Mouse (Mus musculus) thymus, postnatal 25 days (tissue): ENCODE results near the gene Vdr.

ENCODE experiments used
- DNase-seq: peaks from one replicate; pipeline ENCODE4 v3.0.0; 2022

Gene Vdr

DNA sequence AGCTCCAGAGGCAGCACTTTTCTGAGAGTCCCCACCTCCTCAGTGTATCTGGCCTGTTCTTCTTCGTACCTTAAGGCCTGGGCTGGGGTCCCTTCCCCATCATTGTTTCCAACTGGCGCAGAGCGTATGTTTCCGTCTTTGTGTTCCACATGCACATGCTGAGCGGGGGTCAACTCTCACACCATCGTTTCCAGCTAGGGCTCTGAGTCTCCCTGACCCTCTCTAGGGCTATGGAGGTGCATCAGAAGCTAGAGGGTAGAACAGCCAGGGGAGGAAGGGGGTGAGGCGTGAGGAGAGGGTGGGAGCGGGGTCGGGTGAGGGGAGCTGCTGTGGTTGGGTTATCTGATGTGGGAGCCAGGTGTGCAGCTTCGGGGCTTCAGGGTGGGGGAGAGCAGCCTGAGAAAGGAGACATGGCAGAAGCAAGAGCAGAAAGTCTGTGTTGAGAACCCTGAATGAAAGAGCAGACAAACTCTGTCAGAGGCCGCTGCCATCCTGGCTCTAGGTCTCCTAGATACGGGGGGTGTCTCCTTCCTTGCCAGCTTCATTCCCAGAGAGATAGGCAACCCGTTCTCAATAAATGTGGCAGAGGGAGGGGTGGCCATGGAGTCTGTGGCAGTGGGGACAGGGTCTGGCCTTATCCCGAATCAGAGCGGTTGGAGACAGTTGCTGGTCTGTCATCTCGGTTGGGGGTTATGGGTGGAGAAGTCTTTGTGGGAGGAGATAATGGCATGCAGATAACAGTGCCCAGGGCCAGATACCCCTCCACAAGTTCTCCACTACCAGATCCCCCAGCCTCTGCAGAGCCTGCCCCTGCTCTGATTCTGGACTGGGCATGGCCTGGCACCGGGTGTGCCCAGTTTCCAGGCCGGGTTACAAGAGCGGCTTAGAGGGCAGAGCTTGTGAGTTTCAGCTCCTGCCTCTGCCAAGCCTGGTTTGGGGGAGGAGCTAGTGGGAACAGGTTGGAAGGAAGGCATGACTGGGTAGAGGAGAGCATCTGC lies 66.1 kb downstream of the Vdr start, which contains the start of gene Hdac7:
Gene Hdac7, minus strand, starts transcription at position 466 of the 998 bp plus-strand sequence.
- DNase-seq: peak; percentile 91

DNA sequence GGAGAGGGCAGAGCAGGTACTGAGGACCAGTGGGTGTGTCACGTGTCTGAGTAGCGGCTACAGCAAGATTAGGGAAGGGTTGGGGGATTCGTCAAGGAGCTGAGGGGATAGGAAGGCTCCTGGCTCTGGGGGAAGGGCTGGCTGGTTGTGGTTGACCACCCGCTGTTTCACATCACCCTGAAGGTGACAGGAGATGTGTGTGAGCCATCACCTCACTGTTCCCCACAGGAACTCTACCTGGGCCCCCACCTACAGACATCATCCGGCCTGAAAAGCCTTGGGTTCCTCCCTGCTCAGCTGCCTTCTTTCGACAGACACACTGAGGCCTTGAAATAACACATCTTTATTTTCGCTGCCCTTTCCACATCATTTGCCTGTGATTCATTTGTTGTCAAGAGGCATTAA lies 67.2 kb downstream of the Vdr start:
- peak; percentile 78 for DNase-seq

- peak; percentile 78 for DNase-seq
Measured at GRCm38 (mm10) chr15:97842058-97842457, 68.4 kb downstream of the Vdr start.

GRCm38 (mm10) chr15:97841383-97841782 lies 69.0 kb downstream of the Vdr start:
- peak; percentile 25 for DNase-seq

DNA sequence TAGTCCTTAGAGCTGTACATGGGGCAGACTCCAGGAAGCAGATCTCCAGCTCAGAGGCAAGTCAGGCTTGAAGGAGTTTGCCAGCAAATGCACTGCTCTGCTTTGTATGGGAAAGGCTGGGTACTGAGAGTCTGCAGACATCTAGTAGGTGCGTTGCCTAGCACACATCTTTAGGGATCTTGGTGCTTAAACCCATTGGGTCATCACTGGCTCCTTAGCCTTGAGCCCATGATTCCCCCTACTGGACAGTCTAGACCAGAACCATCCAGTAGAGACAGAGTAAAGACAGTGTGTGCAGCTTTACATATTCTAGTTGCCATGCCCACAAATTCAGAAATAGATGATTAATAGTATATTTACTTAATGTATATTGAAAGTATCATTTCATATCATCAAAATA lies 69.6 kb downstream of the Vdr start:
- DNase-seq: peak; percentile 5

- peak; percentile 42 for DNase-seq
Measured at GRCm38 (mm10) chr15:97839991-97840455, 70.4 kb downstream of the Vdr start.

DNA sequence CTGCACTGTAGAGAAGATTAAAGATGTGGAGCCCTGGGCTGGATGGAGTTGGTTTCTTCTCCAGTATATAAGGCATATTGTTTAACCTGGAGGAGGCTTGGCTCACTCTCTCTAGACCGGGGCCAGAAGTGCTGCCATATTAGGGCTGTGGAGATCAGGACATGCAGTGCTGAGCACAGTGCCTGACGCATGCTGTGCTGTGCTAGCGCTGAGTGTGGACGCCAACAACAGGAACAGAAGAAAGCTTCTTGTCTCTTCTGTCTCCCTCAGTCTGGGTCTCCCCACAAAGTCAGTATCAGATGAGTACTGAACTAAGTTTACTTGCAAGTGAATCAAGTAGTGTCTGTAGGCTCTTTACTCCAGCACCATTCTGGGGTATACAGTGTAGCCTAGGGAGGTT lies 71.0 kb downstream of the Vdr start:
- DNase-seq: no peak

GRCm38 (mm10) chr15:97839012-97839411 lies 71.4 kb downstream of the Vdr start:
- DNase-seq: peak; percentile 38

DNA sequence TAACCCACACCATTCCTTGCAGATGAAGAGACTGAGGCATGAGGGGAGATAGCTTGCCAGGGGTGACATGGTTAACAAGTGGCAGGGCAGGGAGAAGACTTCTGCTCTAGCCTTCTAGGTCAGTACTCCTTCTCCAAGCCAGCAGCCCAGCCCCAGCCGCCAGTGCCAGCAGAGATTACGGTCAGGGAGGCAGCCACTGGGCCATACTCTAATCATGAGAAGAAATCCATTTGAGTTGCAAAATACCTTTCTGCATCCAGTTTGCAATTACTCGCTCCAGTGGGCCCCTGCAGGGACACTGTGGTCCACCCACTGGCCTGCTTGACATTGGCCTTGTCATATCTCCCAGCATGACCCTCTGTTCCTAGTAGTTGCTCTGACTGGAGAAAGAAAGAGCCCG lies 72.0 kb downstream of the Vdr start:
- DNase-seq: peak; percentile 19

GRCm38 (mm10) chr15:97837491-97838061 lies 72.9 kb downstream of the Vdr start:
- DNase-seq: peak; percentile 71

DNA sequence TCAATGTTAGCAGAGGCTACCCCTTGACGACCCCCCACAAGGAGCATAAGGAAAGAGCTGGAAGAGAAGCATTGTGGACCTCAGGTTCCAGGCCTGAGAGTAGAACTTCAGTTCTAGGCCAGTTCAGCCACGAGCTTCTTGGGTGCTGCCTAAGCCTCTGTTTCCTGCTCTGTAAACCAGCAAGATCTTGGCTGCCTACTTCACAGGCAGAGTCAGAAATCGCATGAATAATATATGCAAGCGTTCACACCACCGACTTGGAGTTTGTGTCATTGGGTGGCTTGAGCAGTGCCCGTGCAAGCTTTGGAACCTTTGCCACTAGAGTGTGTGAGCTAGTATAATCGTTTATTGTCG lies 73.6 kb downstream of the Vdr start:
- DNase-seq: no peak

GRCm38 (mm10) chr15:97836153-97836893 lies 74.1 kb downstream of the Vdr start:
- peak; percentile 82 for DNase-seq

GRCm38 (mm10) chr15:97832764-97833479 lies 77.5 kb downstream of the Vdr start:
- peak; percentile 47 for DNase-seq

DNA sequence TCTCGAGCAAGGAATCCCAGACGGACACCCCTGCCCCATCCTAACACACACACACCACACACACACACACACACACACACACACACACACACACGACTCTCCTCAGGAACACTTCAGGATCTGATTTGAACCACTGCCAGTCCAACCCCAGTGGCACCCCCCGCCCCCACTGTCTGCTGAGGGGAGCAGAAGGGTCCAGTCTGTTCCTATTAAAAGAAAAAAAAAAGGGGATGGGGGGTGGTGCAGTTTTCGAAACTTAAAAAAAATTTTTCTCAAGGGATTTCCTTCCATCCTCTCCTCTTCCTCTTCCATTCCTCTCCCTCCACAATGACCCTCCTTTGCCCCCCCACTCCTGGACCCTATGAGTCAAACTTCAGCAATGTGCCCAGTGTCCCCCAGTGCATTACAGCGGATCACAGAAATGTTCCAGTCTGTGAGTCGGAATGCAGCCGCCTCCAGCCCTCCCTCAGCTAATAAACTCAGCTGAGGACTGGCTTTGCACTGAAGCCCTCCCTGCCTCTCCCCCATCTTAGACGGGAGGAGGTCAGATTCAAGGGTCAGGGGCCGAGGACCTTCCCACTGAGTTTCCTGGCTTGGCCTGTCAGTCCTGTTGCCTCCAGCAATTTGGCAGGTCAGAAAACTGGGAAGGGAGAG lies 78.3 kb downstream of the Vdr start:
- DNase-seq: no peak

DNA sequence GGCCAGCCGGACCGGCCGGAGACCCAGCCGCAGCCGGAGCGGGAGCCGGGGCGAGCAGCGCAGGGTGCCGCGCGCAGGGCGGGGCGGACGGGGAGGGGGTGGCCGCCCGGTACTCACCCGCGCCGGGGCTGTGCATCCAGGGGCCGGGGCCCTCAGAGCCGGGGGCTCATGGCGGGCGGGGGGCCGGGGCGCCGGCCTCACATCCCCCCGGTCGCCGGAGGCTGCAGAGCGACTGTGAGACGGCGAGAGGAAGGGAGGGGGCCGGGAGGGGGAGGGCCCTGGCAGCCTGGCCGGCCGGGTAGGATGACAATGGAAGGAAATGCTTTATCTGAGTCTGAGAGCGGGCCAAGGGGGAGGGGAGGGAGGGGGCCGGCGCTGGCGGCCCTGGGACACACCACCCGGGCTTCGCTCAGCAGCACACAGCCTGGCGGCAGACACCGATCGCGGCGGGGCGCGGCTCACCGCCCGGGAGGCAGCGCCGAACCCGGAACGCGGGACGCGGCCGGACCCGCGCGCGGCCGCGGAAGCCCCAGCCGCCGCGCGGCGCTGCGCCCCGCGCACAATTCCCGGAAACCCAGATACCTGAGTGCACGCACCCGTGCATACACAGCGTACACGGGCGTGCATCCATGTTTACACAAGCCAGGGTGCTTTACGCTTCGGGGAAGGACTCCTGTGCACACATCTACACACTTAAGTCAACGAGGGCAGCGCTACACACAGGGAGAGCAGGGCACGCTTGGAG lies 79.0 kb downstream of the Vdr start:
- peak; percentile 69 for DNase-seq

DNA sequence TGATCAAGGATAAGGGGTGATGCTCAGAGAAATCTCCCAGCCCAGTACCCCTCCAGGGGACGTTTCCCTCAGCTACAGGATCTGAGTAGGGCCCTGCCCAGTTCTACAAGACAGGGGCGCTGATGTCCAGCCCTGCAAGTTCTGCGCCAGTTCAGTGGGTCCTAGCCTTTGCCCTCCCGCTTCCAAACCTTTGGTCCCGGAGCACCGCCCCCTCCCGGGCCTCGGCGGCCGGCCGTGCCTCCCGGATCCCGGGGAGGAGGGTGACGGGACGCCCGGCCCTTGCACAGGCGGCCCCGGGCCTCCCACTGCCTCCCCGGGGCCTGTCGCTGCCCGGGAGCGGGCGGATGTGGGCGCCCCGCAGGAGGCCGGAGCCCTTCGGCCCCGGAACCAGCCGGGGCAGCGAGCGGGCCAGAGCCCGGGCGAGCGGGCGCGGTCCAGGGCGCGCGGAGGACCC lies 79.6 kb downstream of the Vdr start:
- peak; percentile 61 for DNase-seq

GRCm38 (mm10) chr15:97830253-97830787 lies 80.1 kb downstream of the Vdr start:
- no peak for DNase-seq

DNA sequence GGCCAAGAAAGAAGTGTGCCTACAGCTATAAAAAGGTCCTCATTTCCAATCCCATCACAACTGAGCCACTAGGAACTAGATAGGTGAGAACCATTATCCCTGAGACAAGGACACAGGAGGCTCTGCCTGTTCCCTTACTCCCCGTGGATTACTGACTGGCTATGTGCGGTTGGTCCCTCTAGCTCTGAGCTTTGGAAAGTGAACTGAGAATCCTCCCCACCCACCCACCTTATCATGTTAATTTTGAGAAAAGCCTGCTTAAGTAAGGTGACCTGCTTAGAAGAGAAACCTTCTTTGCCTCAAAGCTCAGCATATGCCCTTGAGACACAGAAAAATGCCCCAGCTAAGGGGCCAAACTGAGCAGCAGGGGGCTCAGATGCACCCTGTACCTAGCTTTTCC lies 81.0 kb downstream of the Vdr start:
- DNase-seq: no peak

DNA sequence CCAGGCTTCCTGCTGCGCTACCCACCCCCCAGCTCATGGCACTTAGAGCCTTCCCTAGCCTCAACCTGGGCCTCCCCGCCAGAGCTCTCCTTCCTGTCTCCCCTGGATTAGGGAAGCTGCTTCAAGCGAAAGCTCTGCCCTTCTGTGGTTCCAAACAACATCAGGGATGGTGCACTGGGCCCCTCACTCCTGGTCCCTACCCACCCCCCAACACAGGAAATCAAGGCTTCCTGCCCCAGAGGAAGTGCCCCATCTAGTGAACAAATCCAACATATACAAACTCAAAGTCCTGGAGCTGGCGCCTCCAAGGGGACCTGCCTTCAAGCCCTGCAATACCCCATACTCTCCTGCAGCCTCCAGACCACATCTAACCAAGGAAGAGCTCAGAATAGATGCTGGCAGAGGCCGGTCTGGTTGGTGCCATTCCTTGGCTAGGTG lies 81.5 kb downstream of the Vdr start:
- DNase-seq: peak; percentile 68

DNA sequence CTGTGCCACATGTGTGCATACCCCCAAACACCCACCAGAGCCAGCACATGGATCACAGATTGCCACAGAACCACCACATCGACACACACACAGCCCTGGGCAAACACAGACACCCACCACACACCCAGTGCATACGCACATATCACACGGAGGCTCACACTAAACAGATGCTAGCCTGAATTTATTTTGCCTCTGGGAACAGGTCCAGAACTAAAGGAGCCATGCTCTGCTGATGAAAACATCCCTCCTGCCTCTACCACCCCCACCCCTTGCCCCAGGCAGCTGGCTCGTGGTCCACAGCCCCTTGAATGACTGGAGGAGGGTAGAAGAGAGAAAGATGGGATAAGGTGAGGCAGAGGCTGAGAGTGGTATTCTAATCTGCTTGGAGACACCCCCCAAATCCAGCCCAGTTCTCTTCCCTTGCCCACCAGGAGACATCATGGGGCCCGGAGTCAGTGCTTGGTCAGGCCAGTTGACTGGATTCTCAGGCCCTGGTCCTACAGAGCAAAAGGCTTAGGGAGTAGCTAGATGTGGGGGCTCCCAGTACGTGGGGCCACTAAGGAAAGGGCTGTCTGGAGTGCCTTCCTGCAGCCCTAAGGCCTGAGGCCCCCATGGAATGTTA lies 82.1 kb downstream of the Vdr start:
- DNase-seq: no peak
